Mouse (Mus musculus) gastrocnemius, postnatal 14 days (tissue): ENCODE results near the gene Pip4k2a. TPM values are rescaled to one million over a fixed set of nuclear protein-coding genes. Genes with fewer than 3 reads are reported as not detected.
A peak's percentile ranks its signal among the peaks of the same experiment; 100 is the strongest.

Experiments
- DNase-seq: peaks from one replicate; pipeline ENCODE4 v3.0.0; 2021; ENCODE audit warnings: mixed read lengths
- intact Hi-C: fragments of 180-260 bp; cut with DNase I; formaldehyde crosslinking; loops from one replicate; pipeline ENCODE4 v1.15.1; 2025; ENCODE audit warnings: low total_unique reads
- total RNA-seq, 2 experiments: library from RNA; stranded (reverse); gene quantifications; 2 replicates each; pipeline ENCODE4 v1.2.3; 2021

Gene Pip4k2a
- total RNA-seq, 2 experiments from 2014 or later, result 6.9 to 8.0 TPM

GRCm38 (mm10) chr2:18935581-18936027, 62.3 kb downstream of the Pip4k2a start:
- intact Hi-C loops, result no loop called here
- DNase-seq, result no peak

GRCm38 (mm10) chr2:18934131-18934530, 63.8 kb downstream of the Pip4k2a start:
- no peak for DNase-seq
- intact Hi-C loops, result no loop called here

GRCm38 (mm10) chr2:18933418-18933817, 64.5 kb downstream of the Pip4k2a start:
- DNase-seq, result no peak
- intact Hi-C loops, result no loop called here

GRCm38 (mm10) chr2:18930318-18931060, 67.4 kb downstream of the Pip4k2a start:
- DNase-seq, result peak; percentile 28
- intact Hi-C loops, result no loop called here

GRCm38 (mm10) chr2:18928597-18929257, 69.2 kb downstream of the Pip4k2a start:
- no peak for DNase-seq
- intact Hi-C loops, result loop anchor here (10.0 kb wide), 1 partner anchor 1206 kb away; no protein-coding TSS in a partner anchor

GRCm38 (mm10) chr2:18928196-18928595, 69.7 kb downstream of the Pip4k2a start:
- no peak for DNase-seq
- intact Hi-C loops, result loop anchor here (10.0 kb wide), 1 partner anchor 1207 kb away; no protein-coding TSS in a partner anchor

- no peak for DNase-seq
- intact Hi-C loops, result loop anchor here (10.0 kb wide), 1 partner anchor 1211 kb away; no protein-coding TSS in a partner anchor
Measured at GRCm38 (mm10) chr2:18923806-18924595, 73.9 kb downstream of the Pip4k2a start.

- intact Hi-C loops, result loop anchor here (10.0 kb wide), 1 partner anchor 1212 kb away; no protein-coding TSS in a partner anchor
- no peak for DNase-seq
Measured at GRCm38 (mm10) chr2:18923098-18923649, 74.8 kb downstream of the Pip4k2a start.

GRCm38 (mm10) chr2:18921570-18922180, 76.3 kb downstream of the Pip4k2a start:
- DNase-seq, result no peak
- intact Hi-C loops, result loop anchor here (10.0 kb wide), 1 partner anchor 1213 kb away; no protein-coding TSS in a partner anchor

- intact Hi-C loops, result loop anchor here (10.0 kb wide), 1 partner anchor 1214 kb away; no protein-coding TSS in a partner anchor
- no peak for DNase-seq
Measured at GRCm38 (mm10) chr2:18920461-18920877, 77.5 kb downstream of the Pip4k2a start.

- intact Hi-C loops, result loop anchor here (10.0 kb wide), 1 partner anchor 1215 kb away; no protein-coding TSS in a partner anchor
- no peak for DNase-seq
Measured at GRCm38 (mm10) chr2:18919797-18920354, 78.0 kb downstream of the Pip4k2a start.

GRCm38 (mm10) chr2:18917838-18918237, 80.1 kb downstream of the Pip4k2a start:
- no peak for DNase-seq
- intact Hi-C loops, result no loop called here

GRCm38 (mm10) chr2:18917380-18917750, 80.6 kb downstream of the Pip4k2a start:
- peak; percentile 20 for DNase-seq
- intact Hi-C loops, result no loop called here

- no peak for DNase-seq
- intact Hi-C loops, result no loop called here
Measured at GRCm38 (mm10) chr2:18916615-18917379, 81.1 kb downstream of the Pip4k2a start.

- intact Hi-C loops, result no loop called here
- DNase-seq, result no peak
Measured at GRCm38 (mm10) chr2:18916042-18916407, 81.9 kb downstream of the Pip4k2a start.

GRCm38 (mm10) chr2:18915372-18916041, 82.4 kb downstream of the Pip4k2a start:
- intact Hi-C loops, result no loop called here
- no peak for DNase-seq

- DNase-seq, result no peak
- intact Hi-C loops, result no loop called here
Measured at GRCm38 (mm10) chr2:18914750-18915149, 83.2 kb downstream of the Pip4k2a start.
